Mouse (Mus musculus) kidney, adult 2 months (tissue): ENCODE measurements around the gene Msx3. TPM values are rescaled to one million over a fixed set of nuclear protein-coding genes. Genes with fewer than 3 reads are reported as not detected.

Experiments used
- DNase-seq: peaks from one replicate; pipeline ENCODE4 v3.0.0; 2021
- H3K27ac ChIP-seq: fragments of 200-500 bp; 2 replicates; pipeline ENCODE4 v1.5.1; 2012; ENCODE audit warnings: low read depth, low read length, control low read depth, inconsistent platforms; ENCODE audit not compliant: insufficient read depth
- H3K27me3 ChIP-seq: fragments of 200-500 bp; replicated peaks from 2 replicates; pipeline ENCODE4 v1.6.1; 2012; ENCODE audit warnings: mild to moderate bottlenecking, moderate library complexity, low read length, inconsistent platforms; ENCODE audit not compliant: control insufficient read depth, insufficient read depth
- H3K36me3 ChIP-seq: fragments of 200-500 bp; 2 replicates; pipeline ENCODE4 v1.6.1; 2012; ENCODE audit warnings: mild to moderate bottlenecking, moderate library complexity, low read length, inconsistent platforms; ENCODE audit not compliant: control insufficient read depth, insufficient read depth
- H3K4me1 ChIP-seq: fragments of 200-500 bp; 2 replicates; pipeline ENCODE4 v1.6.1; 2011; ENCODE audit warnings: low read length; ENCODE audit not compliant: control insufficient read depth, insufficient read depth
- H3K4me3 ChIP-seq: fragments of 200-500 bp; 2 replicates; pipeline ENCODE4 v1.5.1; 2011; ENCODE audit warnings: mild to moderate bottlenecking, low read depth, low read length, control low read depth; ENCODE audit not compliant: insufficient read depth
- CTCF ChIP-seq: fragments of 200-500 bp; conservative IDR thresholded peaks from 2 replicates; pipeline ENCODE4 v1.5.1; 2011; ENCODE audit warnings: low read depth, mild to moderate bottlenecking, control low read depth, low read length, moderate library complexity, mixed read lengths; ENCODE audit not compliant: insufficient read depth, insufficient read length
- POLR2A ChIP-seq: fragments of 200-500 bp; IDR thresholded peaks from one replicate; pipeline ENCODE4 v1.6.1; 2011; ENCODE audit warnings: low read depth, low read length, control low read depth
- WGBS: fragments of 180-500 bp; shearing (Covaris S2); methylation state at CpG from one replicate; pipeline ENCODE4 v1.1.7; 2018; 5-methylcytosine and 5-hydroxymethylcytosine counted together
- polyA plus RNA-seq: library from polyadenylated mRNA; depleted of rRNA; stranded (reverse); fragments of >200 nt; gene quantifications from 2 replicates; pipeline ENCODE4 v1.2.3, GENCODE M21; 2012; rRNA removed

Msx3 gene
- not detected in 2 replicates for polyA plus RNA-seq

DNA sequence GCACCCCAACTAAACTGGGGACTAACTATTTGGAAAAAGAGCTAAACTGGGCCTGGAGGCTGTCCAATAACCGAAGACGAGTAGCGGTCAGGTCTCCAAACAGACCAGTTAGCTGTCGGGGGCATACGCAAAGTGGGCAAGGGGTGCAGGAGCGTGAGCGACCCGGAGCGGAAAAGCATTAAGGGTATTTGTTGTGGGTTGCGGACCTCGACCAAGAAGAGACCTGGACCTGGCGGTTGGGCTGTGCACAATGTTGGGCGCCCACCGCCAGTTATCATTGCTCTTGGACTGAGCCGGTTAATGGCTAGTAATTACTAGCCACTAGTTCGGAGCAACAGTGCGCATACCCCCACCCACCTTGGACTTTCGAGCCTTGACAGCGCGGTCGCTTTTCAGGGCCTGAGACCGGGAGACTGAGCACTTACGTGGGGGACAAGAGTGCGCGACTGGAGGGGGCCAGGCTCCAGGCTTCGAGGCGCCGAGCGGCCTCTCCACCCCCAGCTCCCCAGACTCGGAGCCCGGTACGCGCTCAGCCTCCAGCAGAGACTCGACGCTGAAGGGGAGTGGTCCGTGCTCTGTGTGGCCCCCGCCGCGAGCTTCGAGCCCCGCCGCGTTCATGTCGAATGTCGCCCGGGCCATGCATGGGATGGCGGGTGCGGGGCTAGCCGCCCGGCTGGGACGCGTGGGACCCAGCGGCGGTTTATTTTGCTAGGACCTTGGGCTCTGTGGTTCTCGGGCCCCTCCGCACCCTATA is at the start of gene Msx3:
Msx3 (minus strand) TSS at position 729 of the 754 bp plus-strand sequence.
- Histone ChIP-seq H3K36me3 (no peaks in the 10 kb centered on the region), H3K4me1 (peaks cover 8% of the 10 kb centered on the region; the same call in 1 of the 2 replicates), H3K4me3 (peak within 1 kb of the TSS; percentile 47), H3K27ac (no peak within 1 kb of the TSS), H3K27me3 (peaks cover 6% of the 10 kb centered on the region)
- 2% methylated on average over 56 of the region's 56 CpGs for WGBS
- TF ChIP-seq POLR2A = no peak
- TF ChIP-seq CTCF = no peak
- no peak for DNase-seq

DNA sequence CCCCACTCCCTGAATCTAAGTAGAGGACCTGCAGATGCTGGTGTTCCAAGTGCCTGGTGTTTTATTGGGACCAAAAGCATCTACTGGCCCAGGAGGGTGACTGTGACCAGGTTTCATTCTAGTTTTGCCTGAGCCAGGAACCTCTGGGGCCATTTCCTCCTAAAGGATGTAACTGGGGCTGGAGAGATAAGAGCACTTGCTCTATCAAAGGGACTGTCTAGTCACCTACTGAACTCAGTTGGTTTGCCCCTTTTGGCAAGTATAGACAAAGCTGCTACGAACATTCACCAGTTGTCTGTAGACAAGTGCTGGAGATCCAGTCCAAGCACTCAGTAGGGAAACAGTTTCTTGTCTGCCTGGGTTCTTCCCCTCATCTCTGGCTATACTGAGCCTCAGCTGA is 49.6 kb upstream of the Msx3 start:
- TF ChIP-seq CTCF (no peak), POLR2A (no peak)
- Histone ChIP-seq H3K27ac (no peak overlapping the region), H3K27me3 (no peaks in the 10 kb centered on the region), H3K4me1 (peaks cover 20% of the 10 kb centered on the region), H3K4me3 (no peak overlapping the region), H3K36me3 (no peaks in the 10 kb centered on the region)
- DNase-seq = no peak
- 93% methylated on average over 1 of the region's 1 CpGs for WGBS

DNA sequence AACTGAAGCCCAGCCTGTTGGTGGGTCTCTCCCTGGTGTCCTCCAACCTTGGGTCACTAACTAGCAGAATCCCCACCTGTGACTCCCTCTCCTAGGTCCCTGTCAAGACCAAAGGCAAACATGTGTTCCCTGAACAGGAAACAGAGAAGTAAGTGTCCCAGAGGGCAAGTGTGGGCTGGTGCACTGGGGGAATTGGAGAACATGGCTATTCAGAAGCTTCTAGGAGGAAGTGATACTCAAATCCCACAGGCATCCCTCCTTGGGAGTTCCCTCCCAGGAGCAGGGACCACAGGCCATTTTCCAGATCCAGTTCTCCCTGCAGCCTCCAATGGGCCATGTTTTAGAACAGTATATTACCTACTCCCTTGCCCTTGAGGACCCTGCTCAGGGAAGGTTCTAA is 47.2 kb upstream of the Msx3 start:
- DNase-seq = no peak
- no peak for TF ChIP-seq POLR2A
- TF ChIP-seq CTCF = no peak
- no peak overlapping the region for H3K4me3 ChIP-seq
- peaks cover 16% of the 10 kb centered on the region for H3K4me1 ChIP-seq
- H3K27ac ChIP-seq = no peak overlapping the region
- H3K27me3 ChIP-seq = no peaks in the 10 kb centered on the region
- H3K36me3 ChIP-seq = no peaks in the 10 kb centered on the region

DNA sequence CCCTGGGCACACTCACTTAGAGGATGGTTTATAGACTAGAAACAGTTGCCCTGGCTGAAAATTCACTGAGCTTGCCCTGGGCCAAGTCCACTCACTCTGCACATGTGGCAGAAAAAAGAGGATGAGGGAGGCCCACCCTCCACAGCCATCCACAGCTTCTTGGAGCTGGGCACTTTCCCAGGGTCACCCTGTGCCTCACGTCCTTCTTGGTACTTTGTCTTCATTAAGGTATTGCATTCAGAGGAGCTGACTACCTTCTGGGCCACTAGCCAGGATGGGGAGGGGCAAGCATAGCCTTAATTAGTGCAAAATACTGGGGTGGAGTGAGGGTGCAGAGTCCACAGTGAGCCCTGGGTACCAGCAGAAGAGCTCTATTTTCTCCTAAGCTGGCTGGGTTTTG is 46.7 kb upstream of the Msx3 start:
- H3K27ac ChIP-seq = no peak overlapping the region
- TF ChIP-seq POLR2A (no peak), CTCF (no peak)

DNA sequence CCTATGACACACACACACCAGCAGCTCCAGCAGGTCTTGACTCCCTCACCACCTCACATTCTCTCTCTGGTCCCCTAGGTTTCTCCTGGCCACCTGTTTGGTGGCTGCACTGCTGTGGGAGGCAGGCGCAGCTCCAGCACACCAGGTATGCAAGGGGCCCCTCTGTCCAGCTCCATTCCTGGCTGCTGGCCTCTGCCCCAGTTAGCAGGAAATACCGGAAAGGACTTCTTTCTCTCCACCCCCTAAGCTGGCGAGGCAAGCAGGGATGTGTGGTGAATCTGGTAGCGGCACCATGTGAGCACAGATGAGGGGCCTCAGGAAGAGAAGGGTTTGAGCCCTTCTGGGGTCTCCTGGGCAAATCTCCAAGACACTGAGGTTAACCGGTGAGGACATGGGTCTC is 46.1 kb upstream of the Msx3 start:
- DNase-seq = no peak
- no peak overlapping the region for H3K27ac ChIP-seq
- H3K4me1 ChIP-seq = peaks cover 16% of the 10 kb centered on the region
- TF ChIP-seq POLR2A = no peak
- TF ChIP-seq CTCF = no peak
- no peak overlapping the region for H3K4me3 ChIP-seq
- H3K36me3 ChIP-seq = no peaks in the 10 kb centered on the region
- H3K27me3 ChIP-seq = no peaks in the 10 kb centered on the region
- WGBS = 29% methylated on average over 5 of the region's 5 CpGs

More for the DNA sequence above, 46.7 kb upstream of the Msx3 start:
- peaks cover 16% of the 10 kb centered on the region for H3K4me1 ChIP-seq
- DNase-seq = peak; percentile 92
- no peaks in the 10 kb centered on the region for H3K27me3 ChIP-seq
- H3K4me3 ChIP-seq = no peak overlapping the region
- no peaks in the 10 kb centered on the region for H3K36me3 ChIP-seq
- WGBS = 12% methylated on average over 1 of the region's 1 CpGs

DNA sequence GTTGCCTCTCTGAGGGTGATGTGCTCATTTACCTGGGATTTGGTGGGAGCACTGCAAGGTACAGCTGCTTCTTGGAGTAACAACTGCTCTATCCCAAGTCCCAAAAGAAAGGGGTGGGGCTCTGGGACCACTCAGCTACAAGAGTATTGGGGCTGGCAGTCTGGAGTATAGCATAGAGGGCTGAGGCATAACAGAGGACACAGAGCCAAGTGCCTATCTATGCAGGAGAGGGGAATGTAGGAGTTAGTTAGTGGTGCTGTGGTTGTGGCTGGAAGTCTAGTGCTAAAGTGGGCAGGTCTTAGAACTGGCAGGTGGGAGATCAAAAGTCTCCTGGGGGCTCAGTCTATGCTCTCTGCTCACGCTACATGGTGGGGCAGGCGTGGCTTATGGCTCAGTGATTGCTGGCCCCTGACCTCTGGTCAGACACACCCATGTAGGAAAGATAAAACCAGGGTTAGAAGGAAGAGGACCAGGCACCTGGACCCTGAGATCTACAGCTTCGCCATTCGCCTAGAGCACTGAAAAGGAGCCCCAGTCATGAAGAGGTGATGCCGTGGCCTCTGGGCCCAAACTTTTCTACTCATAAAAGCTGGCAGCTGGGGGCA is 44.1 kb upstream of the Msx3 start, which contains the start of gene Prap1:
Prap1 (plus strand) TSS at position 472 of the 605 bp plus-strand sequence.
- Histone ChIP-seq H3K27ac (no peak within 1 kb of the TSS), H3K36me3 (no peaks in the 10 kb centered on the region), H3K4me3 (no peak within 1 kb of the TSS), H3K4me1 (peaks cover 16% of the 10 kb centered on the region), H3K27me3 (no peaks in the 10 kb centered on the region)
- WGBS = 84% methylated on average over 5 of the region's 5 CpGs
- TF ChIP-seq POLR2A (no peak), CTCF (no peak)
- DNase-seq = no peak

DNA sequence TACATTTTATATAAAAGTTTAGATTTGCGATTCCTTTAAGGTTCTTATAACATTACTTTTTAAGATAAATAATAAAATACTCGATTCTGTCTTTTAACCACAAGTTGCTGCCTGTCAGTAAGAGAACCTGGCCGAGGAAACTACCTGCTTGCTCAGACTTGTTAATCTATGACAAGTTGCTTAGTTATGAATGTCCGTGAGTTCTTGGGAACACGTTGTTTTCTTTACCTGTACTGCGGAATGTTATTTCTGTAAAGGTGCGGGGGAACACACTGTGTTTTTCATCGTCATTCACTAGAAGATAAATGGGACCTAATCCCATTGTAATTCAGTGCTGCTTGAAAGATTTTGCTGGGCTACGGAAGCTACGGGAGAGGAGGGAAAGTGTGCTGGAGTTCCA is 41.7 kb upstream of the Msx3 start:
- 55% methylated on average over 10 of the region's 10 CpGs for WGBS
- H3K4me1 ChIP-seq = peaks cover 11% of the 10 kb centered on the region
- no peaks in the 10 kb centered on the region for H3K36me3 ChIP-seq
- H3K27me3 ChIP-seq = no peaks in the 10 kb centered on the region
- H3K4me3 ChIP-seq = no peak overlapping the region
- no peak overlapping the region for H3K27ac ChIP-seq
- DNase-seq = no peak
- TF ChIP-seq POLR2A = no peak
- no peak for TF ChIP-seq CTCF

DNA sequence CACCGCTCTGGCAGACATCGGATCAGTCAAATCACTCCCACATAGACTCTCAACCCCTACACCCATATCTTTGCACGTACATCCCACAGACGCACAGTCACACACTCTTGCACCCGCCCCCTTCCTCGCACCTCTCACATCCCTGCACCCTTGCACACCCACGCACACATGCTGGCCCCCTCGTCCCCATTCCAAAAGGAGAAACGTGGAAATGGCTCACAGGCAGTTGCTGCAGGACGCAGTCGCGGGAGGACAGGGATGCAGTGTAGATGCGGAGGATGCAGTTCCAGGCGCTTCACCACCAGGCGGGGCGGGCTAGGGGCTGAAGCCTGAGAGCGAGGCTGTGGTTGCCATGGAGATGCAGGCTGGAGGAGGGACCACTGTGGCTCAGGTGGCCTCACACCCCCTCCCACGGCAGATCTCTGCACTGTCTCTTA is 33.4 kb upstream of the Msx3 start, which contains the start of gene Caly:
Caly (minus strand) TSS at position 307 of the 437 bp plus-strand sequence.
- H3K27me3 ChIP-seq = no peaks in the 10 kb centered on the region
- H3K27ac ChIP-seq = no peak within 1 kb of the TSS
- TF ChIP-seq CTCF (0 out of 2 replicates have a peak, but pooled peaks have one; percentile 13), POLR2A (no peak)
- WGBS = 5% methylated on average over 18 of the region's 18 CpGs
- no peak within 1 kb of the TSS for H3K4me3 ChIP-seq
- no peak for DNase-seq
- H3K36me3 ChIP-seq = no peaks in the 10 kb centered on the region
- no peaks in the 10 kb centered on the region for H3K4me1 ChIP-seq
